Mouse (Mus musculus) hindbrain, embryonic 14.5 days (tissue): ENCODE results near the gene Snx8. TPM values are rescaled to one million over a fixed set of nuclear protein-coding genes. Genes with fewer than 3 reads are reported as not detected.

ENCODE experiments used
- ATAC-seq: fragments of 200-750 bp; cut with Nextera tagmentation; 2 replicates; pipeline ENCODE4 v1.8.0; 2017; ENCODE audit warnings: moderate number of reproducible peaks, mild to moderate bottlenecking, moderate TSS enrichment, moderate library complexity; ENCODE audit not compliant: low FRiP score
- DNase-seq: peaks from one replicate; pipeline ENCODE4 v3.0.0-alpha.2; 2015; ENCODE audit warnings: low spot score
- H3K27ac ChIP-seq: fragments of 300-500 bp; sonication (generic); 2 replicates; pipeline ENCODE4 v1.5.1; 2014; ENCODE audit warnings: mild to moderate bottlenecking, moderate library complexity
- H3K27me3 ChIP-seq: fragments of 300-500 bp; sonication (generic); 2 replicates; pipeline ENCODE4 v1.6.1; 2014; ENCODE audit warnings: mild to moderate bottlenecking, low read length, mixed read lengths; ENCODE audit not compliant: control insufficient read depth, insufficient read depth
- H3K36me3 ChIP-seq: fragments of 300-500 bp; sonication (generic); replicated peaks from 2 replicates; pipeline ENCODE4 v1.6.1; 2014; ENCODE audit not compliant: control insufficient read depth, insufficient read depth
- H3K4me1 ChIP-seq: fragments of 300-500 bp; sonication (generic); replicated peaks from 2 replicates; pipeline ENCODE4 v1.6.1; 2014; ENCODE audit warnings: antibody characterized with exemption, low read length, mixed read lengths; ENCODE audit not compliant: control insufficient read depth, insufficient read depth
- H3K4me2 ChIP-seq: fragments of 300-500 bp; sonication (generic); replicated peaks from 2 replicates; pipeline ENCODE4 v1.6.1; 2014; ENCODE audit warnings: mild to moderate bottlenecking, moderate library complexity
- H3K4me3 ChIP-seq: fragments of 300-500 bp; sonication (generic); replicated peaks from 2 replicates; pipeline ENCODE4 v1.5.1; 2014; ENCODE audit warnings: mild to moderate bottlenecking, low read length
- H3K9ac ChIP-seq: fragments of 300-500 bp; sonication (generic); 2 replicates; pipeline ENCODE4 v1.6.1; 2014
- H3K9me3 ChIP-seq: fragments of 300-500 bp; sonication (generic); 2 replicates; pipeline ENCODE4 v1.6.1; 2016; ENCODE audit warnings: low read length; ENCODE audit not compliant: control insufficient read depth
- WGBS: fragments of 180-500 bp; shearing (Covaris S2); extraction: QIAGEN DNeasy Blood & Tissue Kit; methylation state at CpG from one replicate; pipeline ENCODE4 v1.1.7; 2014; 5-methylcytosine and 5-hydroxymethylcytosine counted together
- polyA plus RNA-seq: library from polyadenylated mRNA; unstranded; fragments of >200 nt; fragmentation: Nextera tagmentation; extraction: Ambion mirVana; gene quantifications from 2 replicates; pipeline ENCODE4 v1.2.1, GENCODE M21; 2014

Gene Snx8
- polyA plus RNA-seq, 1 experiment from 2014 or later: 15.9 TPM

GRCm38 (mm10) chr5:140387816-140388510 lies 1.1 kb downstream of the Snx8 start:
- Histone ChIP-seq H3K9me3 (no peaks in the 10 kb centered on the region), H3K9ac (peak overlapping the region; percentile 63), H3K27me3 (no peaks in the 10 kb centered on the region), H3K4me2 (peak overlapping the region; percentile 98), H3K4me3 (peak overlapping the region; percentile 59), H3K36me3 (no peaks in the 10 kb centered on the region), H3K27ac (no peak overlapping the region), H3K4me1 (peaks cover 14% of the 10 kb centered on the region)
- ATAC-seq: no peak
- no peak for DNase-seq
- WGBS: 74% methylated on average over 12 of the region's 12 CpGs

GRCm38 (mm10) chr5:140387236-140387635 lies 1.8 kb downstream of the Snx8 start:
- Histone ChIP-seq H3K9ac (no peak overlapping the region), H3K27ac (no peak overlapping the region), H3K4me3 (no peak overlapping the region), H3K4me1 (peaks cover 14% of the 10 kb centered on the region), H3K36me3 (no peaks in the 10 kb centered on the region), H3K4me2 (peak overlapping the region; percentile 98; the same call in 1 of the 2 replicates), H3K27me3 (no peaks in the 10 kb centered on the region), H3K9me3 (no peaks in the 10 kb centered on the region)
- WGBS: 85% methylated on average over 7 of the region's 7 CpGs
- no peak for ATAC-seq
- DNase-seq: no peak

GRCm38 (mm10) chr5:140384462-140384861 lies 4.6 kb downstream of the Snx8 start:
- Histone ChIP-seq H3K27ac (no peak overlapping the region), H3K9ac (no peak overlapping the region), H3K4me3 (no peak overlapping the region), H3K36me3 (no peaks in the 10 kb centered on the region), H3K27me3 (no peaks in the 10 kb centered on the region), H3K4me2 (no peak overlapping the region), H3K9me3 (no peaks in the 10 kb centered on the region), H3K4me1 (peaks cover 14% of the 10 kb centered on the region)
- no peak for ATAC-seq
- DNase-seq: no peak
- WGBS: 95% methylated on average over 1 of the region's 1 CpGs

GRCm38 (mm10) chr5:140383559-140383958 lies 5.5 kb downstream of the Snx8 start:
- WGBS: 15% methylated on average over 7 of the region's 7 CpGs
- no peak overlapping the region for H3K9ac ChIP-seq
- H3K4me2 ChIP-seq: no peak overlapping the region
- no peaks in the 10 kb centered on the region for H3K36me3 ChIP-seq
- ATAC-seq (no peak), DNase-seq (no peak)
- H3K27ac ChIP-seq: no peak overlapping the region
- no peaks in the 10 kb centered on the region for H3K27me3 ChIP-seq
- H3K4me3 ChIP-seq: no peak overlapping the region
- H3K4me1 ChIP-seq: peaks cover 13% of the 10 kb centered on the region
- H3K9me3 ChIP-seq: no peaks in the 10 kb centered on the region

- Histone ChIP-seq H3K36me3 (no peaks in the 10 kb centered on the region), H3K9me3 (no peaks in the 10 kb centered on the region), H3K4me1 (peaks cover 5% of the 10 kb centered on the region), H3K4me2 (no peak overlapping the region), H3K4me3 (no peak overlapping the region), H3K27ac (no peak overlapping the region), H3K9ac (no peak overlapping the region), H3K27me3 (no peaks in the 10 kb centered on the region)
- ATAC-seq: no peak
- WGBS: 97% methylated on average over 6 of the region's 6 CpGs
- DNase-seq: no peak
These were observed 6.4 kb downstream of the Snx8 start for GRCm38 (mm10) chr5:140382688-140383087.

GRCm38 (mm10) chr5:140381156-140381555 lies 7.9 kb downstream of the Snx8 start:
- Histone ChIP-seq H3K9ac (no peak overlapping the region), H3K4me2 (no peak overlapping the region), H3K9me3 (no peaks in the 10 kb centered on the region), H3K4me1 (no peaks in the 10 kb centered on the region), H3K36me3 (no peaks in the 10 kb centered on the region), H3K4me3 (no peak overlapping the region), H3K27ac (no peak overlapping the region), H3K27me3 (no peaks in the 10 kb centered on the region)
- no peak for DNase-seq
- WGBS: 90% methylated on average over 7 of the region's 7 CpGs
- no peak for ATAC-seq

- Histone ChIP-seq H3K27me3 (no peaks in the 10 kb centered on the region), H3K9me3 (no peaks in the 10 kb centered on the region), H3K27ac (no peak overlapping the region), H3K9ac (no peak overlapping the region), H3K4me3 (no peak overlapping the region), H3K4me1 (no peaks in the 10 kb centered on the region; the same call in 1 of the 2 replicates), H3K36me3 (no peaks in the 10 kb centered on the region), H3K4me2 (no peak overlapping the region)
- ATAC-seq: no peak
- 80% methylated on average over 6 of the region's 6 CpGs for WGBS
- DNase-seq: no peak
These were observed 9.8 kb downstream of the Snx8 start for GRCm38 (mm10) chr5:140379299-140379698.

- Histone ChIP-seq H3K4me2 (no peak overlapping the region), H3K27ac (no peak overlapping the region), H3K4me1 (no peaks in the 10 kb centered on the region; the same call in 1 of the 2 replicates), H3K9me3 (no peaks in the 10 kb centered on the region), H3K4me3 (no peak overlapping the region), H3K9ac (no peak overlapping the region), H3K36me3 (no peaks in the 10 kb centered on the region), H3K27me3 (no peaks in the 10 kb centered on the region)
- DNase-seq (no peak), ATAC-seq (no peak)
- 88% methylated on average over 6 of the region's 6 CpGs for WGBS
These were observed 10.8 kb downstream of the Snx8 start for GRCm38 (mm10) chr5:140378121-140378853.

- 84% methylated on average over 4 of the region's 4 CpGs for WGBS
These were observed 13.7 kb downstream of the Snx8 start for GRCm38 (mm10) chr5:140375249-140375829.

More at GRCm38 (mm10) chr5:140375249-140375829, 13.7 kb downstream of the Snx8 start:
- H3K4me2 ChIP-seq: no peak overlapping the region
- H3K27me3 ChIP-seq: no peaks in the 10 kb centered on the region
- no peak for ATAC-seq
- H3K27ac ChIP-seq: no peak overlapping the region
- H3K9ac ChIP-seq: no peak overlapping the region
- no peaks in the 10 kb centered on the region for H3K36me3 ChIP-seq
- H3K4me1 ChIP-seq: no peaks in the 10 kb centered on the region; the same call in 1 of the 2 replicates
- no peak for DNase-seq
- no peaks in the 10 kb centered on the region for H3K9me3 ChIP-seq
- no peak overlapping the region for H3K4me3 ChIP-seq
